Mouse (Mus musculus): ENCODE results near the gene Rnf115. TPM values are rescaled to one million over a fixed set of nuclear protein-coding genes. Genes with fewer than 3 reads are reported as not detected.

Gene Rnf115
- polyA plus RNA-seq, 1 experiment from 2014 or later = 44.6 TPM

- Histone ChIP-seq H3K9ac (ENCODE audit: low read length) (no peak overlapping the region), H3K4me3 (ENCODE audit: low read depth, low read length) (no peak overlapping the region), H3K36me3 (ENCODE audit: control insufficient read depth, insufficient read depth, low read length) (peaks cover 63% of the 10 kb centered on the region), H3K9me3 (ENCODE audit: control insufficient read depth, low read length) (no peaks in the 10 kb centered on the region), H3K27me3 (replicated peaks; ENCODE audit: control insufficient read depth, insufficient read depth, low read length) (no peaks in the 10 kb centered on the region), H3K4me1 (replicated peaks; ENCODE audit: control insufficient read depth, insufficient read depth, low read length) (peaks cover 10% of the 10 kb centered on the region; the same call in 1 of the 2 replicates), H3K27ac (ENCODE audit: low read depth) (no peak overlapping the region), H3K4me2 (ENCODE audit: low read length) (no peak overlapping the region)
- ATAC-seq (replicated peaks; ENCODE audit: low FRiP score, low TSS enrichment, low read depth) (no peak), DNase-seq (ENCODE audit: low spot score) (no peak)
- 86% methylated on average over 4 of the region's 4 CpGs for WGBS
These were observed 26.5 kb upstream of the Rnf115 start for GRCm38 (mm10) chr3:96701003-96701402.

- ATAC-seq (replicated peaks; ENCODE audit: low FRiP score, low TSS enrichment, low read depth) (no peak), DNase-seq (ENCODE audit: low spot score) (no peak)
- Histone ChIP-seq H3K27me3 (replicated peaks; ENCODE audit: control insufficient read depth, insufficient read depth, low read length) (no peaks in the 10 kb centered on the region), H3K27ac (ENCODE audit: low read depth) (no peak overlapping the region), H3K4me2 (ENCODE audit: low read length) (no peak overlapping the region), H3K4me1 (replicated peaks; ENCODE audit: control insufficient read depth, insufficient read depth, low read length) (0 out of 2 replicates have a peak, but pooled peaks cover 4% of the 10 kb centered on the region), H3K9ac (ENCODE audit: low read length) (no peak overlapping the region), H3K36me3 (ENCODE audit: control insufficient read depth, insufficient read depth, low read length) (peaks cover 60% of the 10 kb centered on the region), H3K9me3 (ENCODE audit: control insufficient read depth, low read length) (no peaks in the 10 kb centered on the region), H3K4me3 (ENCODE audit: low read depth, low read length) (no peak overlapping the region)
- WGBS = 61% methylated on average over 11 of the region's 11 CpGs
These were observed 22.7 kb upstream of the Rnf115 start for GRCm38 (mm10) chr3:96704778-96705177.

GRCm38 (mm10) chr3:96706217-96706616, 21.2 kb upstream of the Rnf115 start:
- no peak overlapping the region for H3K4me2 ChIP-seq (ENCODE audit: low read length)
- no peak overlapping the region for H3K4me3 ChIP-seq (ENCODE audit: low read depth, low read length)
- peaks cover 60% of the 10 kb centered on the region for H3K36me3 ChIP-seq (ENCODE audit: control insufficient read depth, insufficient read depth, low read length)
- 91% methylated on average over 11 of the region's 11 CpGs for WGBS
- H3K9ac ChIP-seq (ENCODE audit: low read length) = no peak overlapping the region
- H3K4me1 ChIP-seq (replicated peaks; ENCODE audit: control insufficient read depth, insufficient read depth, low read length) = 0 out of 2 replicates have a peak, but pooled peaks cover 4% of the 10 kb centered on the region
- no peaks in the 10 kb centered on the region for H3K27me3 ChIP-seq (replicated peaks; ENCODE audit: control insufficient read depth, insufficient read depth, low read length)
- ATAC-seq (replicated peaks; ENCODE audit: low FRiP score, low TSS enrichment, low read depth) (no peak), DNase-seq (ENCODE audit: low spot score) (no peak)
- no peaks in the 10 kb centered on the region for H3K9me3 ChIP-seq (ENCODE audit: control insufficient read depth, low read length)
- H3K27ac ChIP-seq (ENCODE audit: low read depth) = no peak overlapping the region

GRCm38 (mm10) chr3:96706984-96707383, 20.5 kb upstream of the Rnf115 start:
- H3K9me3 ChIP-seq (ENCODE audit: control insufficient read depth, low read length) = no peaks in the 10 kb centered on the region
- 63% methylated on average over 7 of the region's 7 CpGs for WGBS
- no peak overlapping the region for H3K4me3 ChIP-seq (ENCODE audit: low read depth, low read length)
- no peaks in the 10 kb centered on the region for H3K27me3 ChIP-seq (replicated peaks; ENCODE audit: control insufficient read depth, insufficient read depth, low read length)
- no peak overlapping the region for H3K27ac ChIP-seq (ENCODE audit: low read depth)
- 0 out of 2 replicates have a peak, but pooled peaks cover 4% of the 10 kb centered on the region for H3K4me1 ChIP-seq (replicated peaks; ENCODE audit: control insufficient read depth, insufficient read depth, low read length)
- ATAC-seq (replicated peaks; ENCODE audit: low FRiP score, low TSS enrichment, low read depth) (no peak), DNase-seq (ENCODE audit: low spot score) (no peak)
- H3K36me3 ChIP-seq (ENCODE audit: control insufficient read depth, insufficient read depth, low read length) = peaks cover 60% of the 10 kb centered on the region
- no peak overlapping the region for H3K4me2 ChIP-seq (ENCODE audit: low read length)
- no peak overlapping the region for H3K9ac ChIP-seq (ENCODE audit: low read length)

- peak; percentile 85 for ATAC-seq (replicated peaks; ENCODE audit: low FRiP score, low TSS enrichment, low read depth)
These were observed 19.4 kb upstream of the Rnf115 start, which contains the start of gene Nudt17 for GRCm38 (mm10) chr3:96707903-96708683. TSS of gene Nudt17 (minus strand) at chr3:96708562.

GRCm38 (mm10) chr3:96708684-96709064, 18.8 kb upstream of the Rnf115 start:
- H3K9ac ChIP-seq (ENCODE audit: low read length) = peak overlapping the region; percentile 59
- H3K9me3 ChIP-seq (ENCODE audit: control insufficient read depth, low read length) = no peaks in the 10 kb centered on the region
- peaks cover 60% of the 10 kb centered on the region for H3K36me3 ChIP-seq (ENCODE audit: control insufficient read depth, insufficient read depth, low read length)
- H3K4me3 ChIP-seq (ENCODE audit: low read depth, low read length) = peak overlapping the region; percentile 49; the same call in 1 of the 2 replicates
- no peaks in the 10 kb centered on the region for H3K27me3 ChIP-seq (replicated peaks; ENCODE audit: control insufficient read depth, insufficient read depth, low read length)
- H3K4me2 ChIP-seq (ENCODE audit: low read length) = peak overlapping the region; percentile 98; the same call in 1 of the 2 replicates
- peak; percentile 9; the same call in 1 of the 2 replicates for ATAC-seq (replicated peaks; ENCODE audit: low FRiP score, low TSS enrichment, low read depth)
- DNase-seq (ENCODE audit: low spot score) = no peak
- no peak overlapping the region for H3K27ac ChIP-seq (ENCODE audit: low read depth)
- WGBS = 58% methylated on average over 2 of the region's 2 CpGs
- H3K4me1 ChIP-seq (replicated peaks; ENCODE audit: control insufficient read depth, insufficient read depth, low read length) = 0 out of 2 replicates have a peak, but pooled peaks cover 4% of the 10 kb centered on the region

More at GRCm38 (mm10) chr3:96707903-96708683, 19.4 kb upstream of the Rnf115 start, which contains the start of gene Nudt17:
- peak within 1 kb of the TSS; percentile 98 for H3K4me2 ChIP-seq (ENCODE audit: low read length)
- H3K9me3 ChIP-seq (ENCODE audit: control insufficient read depth, low read length) = no peaks in the 10 kb centered on the region
- 0 out of 2 replicates have a peak, but pooled peaks cover 4% of the 10 kb centered on the region for H3K4me1 ChIP-seq (replicated peaks; ENCODE audit: control insufficient read depth, insufficient read depth, low read length)
- WGBS = 5% methylated on average over 42 of the region's 42 CpGs
- peak; percentile 89 for DNase-seq (ENCODE audit: low spot score)
- H3K27ac ChIP-seq (ENCODE audit: low read depth) = no peak within 1 kb of the TSS
- H3K36me3 ChIP-seq (ENCODE audit: control insufficient read depth, insufficient read depth, low read length) = peaks cover 60% of the 10 kb centered on the region
- H3K4me3 ChIP-seq (ENCODE audit: low read depth, low read length) = peak within 1 kb of the TSS; percentile 49
- H3K27me3 ChIP-seq (replicated peaks; ENCODE audit: control insufficient read depth, insufficient read depth, low read length) = no peaks in the 10 kb centered on the region
- peak within 1 kb of the TSS; percentile 59 for H3K9ac ChIP-seq (ENCODE audit: low read length)

GRCm38 (mm10) chr3:96714286-96714685, 13.2 kb upstream of the Rnf115 start:
- Histone ChIP-seq H3K36me3 (ENCODE audit: control insufficient read depth, insufficient read depth, low read length) (peaks cover 74% of the 10 kb centered on the region), H3K27ac (ENCODE audit: low read depth) (no peak overlapping the region)
- WGBS = 73% methylated on average over 5 of the region's 5 CpGs

GRCm38 (mm10) chr3:96715854-96716253, 11.6 kb upstream of the Rnf115 start:
- no peaks in the 10 kb centered on the region for H3K27me3 ChIP-seq (replicated peaks; ENCODE audit: control insufficient read depth, insufficient read depth, low read length)
- DNase-seq (ENCODE audit: low spot score) (no peak), ATAC-seq (replicated peaks; ENCODE audit: low FRiP score, low TSS enrichment, low read depth) (no peak)
- WGBS = 83% methylated on average over 2 of the region's 2 CpGs
- H3K4me3 ChIP-seq (ENCODE audit: low read depth, low read length) = no peak overlapping the region
- no peaks in the 10 kb centered on the region for H3K4me1 ChIP-seq (replicated peaks; ENCODE audit: control insufficient read depth, insufficient read depth, low read length)
- H3K9ac ChIP-seq (ENCODE audit: low read length) = no peak overlapping the region
- no peaks in the 10 kb centered on the region for H3K9me3 ChIP-seq (ENCODE audit: control insufficient read depth, low read length)
- H3K27ac ChIP-seq (ENCODE audit: low read depth) = no peak overlapping the region
- H3K4me2 ChIP-seq (ENCODE audit: low read length) = no peak overlapping the region
- peaks cover 68% of the 10 kb centered on the region for H3K36me3 ChIP-seq (ENCODE audit: control insufficient read depth, insufficient read depth, low read length)

More at GRCm38 (mm10) chr3:96714286-96714685, 13.2 kb upstream of the Rnf115 start:
- H3K4me2 ChIP-seq (ENCODE audit: low read length) = no peak overlapping the region
- H3K27me3 ChIP-seq (replicated peaks; ENCODE audit: control insufficient read depth, insufficient read depth, low read length) = no peaks in the 10 kb centered on the region
- no peaks in the 10 kb centered on the region for H3K9me3 ChIP-seq (ENCODE audit: control insufficient read depth, low read length)
- H3K4me1 ChIP-seq (replicated peaks; ENCODE audit: control insufficient read depth, insufficient read depth, low read length) = no peaks in the 10 kb centered on the region
- DNase-seq (ENCODE audit: low spot score) = no peak
- H3K9ac ChIP-seq (ENCODE audit: low read length) = no peak overlapping the region
- ATAC-seq (replicated peaks; ENCODE audit: low FRiP score, low TSS enrichment, low read depth) = no peak
- H3K4me3 ChIP-seq (ENCODE audit: low read depth, low read length) = no peak overlapping the region
